Mouse (Mus musculus) gastrocnemius, adult 18-20 months (tissue): ENCODE results near the gene Smim8. TPM values are rescaled to one million over a fixed set of nuclear protein-coding genes. Genes with fewer than 3 reads are reported as not detected.
"Not testable (repeated sequence)": the region's sequence is repeated elsewhere in the genome, so short reads cannot be mapped to it uniquely, and the experiment has no call there.

ENCODE experiments used
- DNase-seq: peaks from one replicate; pipeline ENCODE4 v3.0.0; 2021; ENCODE audit warnings: low spot score
- long read RNA-seq, 2 experiments: library from polyadenylated mRNA; stranded (forward); transcript quantifications; one replicate each; pipeline ENCODE4 v2.0.0; 2021
- total RNA-seq, 2 experiments: library from RNA; stranded (reverse); gene quantifications; 2 replicates each; pipeline ENCODE4 v1.2.3; 2021

Smim8 gene
- 10 to 100 TPM; 25.4 to 29.7 TPM for total RNA-seq
- long read RNA-seq, experiment 1, transcript Smim8-201 (3 exons, 786 nt), result major isoform, 18 of 33 reads
- long read RNA-seq, experiment 1, partial matches to known transcripts, result 12 of 33 reads
- long read RNA-seq, experiment 1, other reads (novel, unspliced or antisense), result 0 of 33 reads
- long read RNA-seq, experiment 2, transcript Smim8-201 (3 exons, 786 nt), result major isoform, 10 of 21 reads
- long read RNA-seq, experiment 2, partial matches to known transcripts, result 9 of 21 reads
- long read RNA-seq, experiment 2, other reads (novel, unspliced or antisense), result 1 of 21 reads

DNA sequence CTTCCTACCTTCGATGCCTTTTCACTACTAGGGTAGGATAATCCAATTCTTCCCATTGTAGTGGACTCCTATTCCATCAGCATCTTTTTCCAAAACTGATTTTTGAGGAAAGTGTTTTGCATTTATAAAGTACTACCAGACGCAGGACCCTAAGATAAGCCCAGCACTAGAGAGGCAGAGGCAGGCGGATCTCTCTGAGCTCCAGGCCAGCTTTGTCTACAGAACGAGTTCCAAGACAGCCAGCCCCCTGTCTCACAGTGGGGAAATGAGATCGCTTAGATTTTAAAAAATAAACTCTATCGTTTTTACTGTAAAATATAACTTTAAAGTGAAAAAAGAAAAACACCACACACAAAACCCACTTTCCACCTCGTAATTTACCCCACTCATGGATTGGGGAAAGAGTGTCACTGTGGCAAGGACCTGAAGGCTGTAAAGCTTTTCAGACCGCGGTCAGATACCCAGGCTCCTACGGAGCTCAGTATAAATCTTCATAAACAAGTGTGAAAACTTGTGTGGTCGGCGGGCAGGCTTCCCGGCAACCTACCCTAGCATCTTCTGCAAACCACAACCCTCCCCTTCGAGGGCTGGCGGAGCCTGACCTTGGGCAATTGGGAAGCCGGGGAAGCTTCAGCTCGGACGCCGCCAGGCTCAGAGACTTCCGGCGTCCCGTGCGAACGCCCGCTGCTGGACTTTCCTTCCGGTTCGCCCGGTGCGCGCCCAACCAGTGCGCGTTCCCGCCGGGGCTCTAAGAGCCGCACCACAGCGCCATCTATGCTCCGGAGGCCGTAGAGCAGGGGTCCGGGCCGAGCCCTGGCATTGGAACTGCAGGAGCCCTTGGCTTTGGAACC, at the start of gene Smim8:
Gene Smim8 (minus strand): TSS at position 747 of the 851 bp plus-strand sequence.
- peak; percentile 90 for DNase-seq

DNA sequence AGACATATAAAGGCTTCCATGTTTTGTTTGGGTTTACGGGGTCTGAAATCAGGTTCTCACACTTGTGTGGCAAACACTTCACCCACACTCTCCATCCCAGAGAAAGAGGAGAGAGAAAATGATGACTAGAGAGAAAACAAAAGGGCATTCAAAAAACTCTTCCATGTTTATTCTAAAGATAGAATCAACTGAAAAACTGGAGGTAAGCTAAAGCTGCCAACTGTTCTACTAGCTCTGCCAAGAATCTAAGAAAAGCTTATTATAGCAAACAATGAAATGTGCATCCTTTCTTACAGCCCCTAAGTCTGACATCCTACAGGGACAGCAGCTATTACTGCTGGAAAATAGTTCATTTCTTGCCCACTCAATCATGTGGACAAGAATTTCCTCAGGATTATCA, 45.7 kb upstream of the Smim8 start:
- no peak for DNase-seq

DNA sequence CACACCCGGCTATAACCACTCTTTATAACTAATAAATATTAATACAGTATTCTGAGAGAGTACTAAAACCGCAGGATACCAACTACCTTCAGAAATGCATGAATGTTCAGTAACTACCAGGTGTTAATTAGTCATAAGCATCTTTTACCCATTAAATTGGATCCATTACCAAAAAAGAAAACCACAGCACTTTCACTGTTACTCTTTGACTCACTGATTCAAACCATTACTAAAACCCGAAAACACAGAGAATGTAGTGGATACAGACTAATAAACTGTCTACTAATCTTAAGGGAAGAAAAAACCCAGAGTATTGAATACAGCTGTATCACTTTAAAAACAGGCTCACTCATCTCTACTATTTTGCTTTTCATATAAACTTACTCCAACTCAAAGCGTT, 41.7 kb upstream of the Smim8 start:
- DNase-seq, result no peak

DNA sequence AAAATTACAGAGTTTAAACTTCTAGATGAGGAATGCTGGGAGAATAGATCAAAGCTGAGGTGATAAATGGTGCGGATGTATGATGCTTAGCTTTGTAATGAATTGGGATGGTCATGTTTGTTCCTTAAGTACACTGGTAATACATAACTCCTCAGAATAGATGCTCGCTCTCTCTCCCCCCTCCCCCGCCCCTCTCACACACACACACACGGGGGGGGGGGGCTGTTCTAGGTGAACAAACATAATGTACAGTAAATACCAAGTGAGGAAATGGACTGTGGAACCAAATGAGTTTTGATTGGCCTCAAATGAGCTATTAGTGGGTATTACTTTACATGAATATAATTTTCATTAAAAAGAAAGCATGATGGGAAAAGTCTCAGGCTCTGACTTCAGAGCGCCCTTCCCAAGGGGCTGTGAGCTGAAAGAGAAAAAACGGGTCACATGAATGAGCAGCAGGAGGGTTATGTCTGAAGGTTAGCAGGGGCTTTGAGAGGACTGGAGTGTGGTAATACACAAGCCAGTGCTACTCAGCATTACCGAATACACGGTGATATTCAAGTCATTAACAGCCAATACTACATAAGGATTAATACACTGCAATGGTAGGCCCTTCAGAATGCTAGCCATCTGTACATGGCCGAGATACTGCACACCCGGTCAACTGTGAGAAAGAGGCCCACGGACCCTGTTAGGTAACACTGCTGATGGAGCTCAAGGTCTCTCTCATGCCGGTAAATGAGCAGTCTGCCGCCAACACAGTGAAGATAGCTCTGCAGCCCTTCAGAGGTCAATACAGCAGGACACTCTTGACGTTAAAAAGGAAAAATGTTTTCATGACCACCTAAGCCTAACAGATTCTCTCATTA, 23.2 kb upstream of the Smim8 start:
- DNase-seq, result no peak

DNA sequence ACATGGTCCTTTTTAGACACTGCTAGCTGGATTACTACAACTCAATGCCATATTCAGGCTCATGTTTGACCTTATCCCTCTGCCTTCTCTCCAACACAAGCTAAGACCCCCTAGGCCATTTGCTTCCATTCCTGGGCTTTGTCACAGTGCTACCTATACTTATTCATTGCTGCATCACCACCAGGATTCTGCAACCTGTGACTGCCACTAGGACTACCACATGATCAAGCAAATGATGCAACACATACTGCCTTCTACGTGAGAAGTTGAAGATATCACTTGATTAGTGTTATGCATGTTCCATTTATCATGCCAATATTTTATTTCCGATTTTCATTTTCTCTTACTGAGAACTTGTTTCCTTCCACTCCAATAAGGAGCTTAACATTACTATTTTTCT, 19.8 kb upstream of the Smim8 start:
- DNase-seq, result no peak

DNA sequence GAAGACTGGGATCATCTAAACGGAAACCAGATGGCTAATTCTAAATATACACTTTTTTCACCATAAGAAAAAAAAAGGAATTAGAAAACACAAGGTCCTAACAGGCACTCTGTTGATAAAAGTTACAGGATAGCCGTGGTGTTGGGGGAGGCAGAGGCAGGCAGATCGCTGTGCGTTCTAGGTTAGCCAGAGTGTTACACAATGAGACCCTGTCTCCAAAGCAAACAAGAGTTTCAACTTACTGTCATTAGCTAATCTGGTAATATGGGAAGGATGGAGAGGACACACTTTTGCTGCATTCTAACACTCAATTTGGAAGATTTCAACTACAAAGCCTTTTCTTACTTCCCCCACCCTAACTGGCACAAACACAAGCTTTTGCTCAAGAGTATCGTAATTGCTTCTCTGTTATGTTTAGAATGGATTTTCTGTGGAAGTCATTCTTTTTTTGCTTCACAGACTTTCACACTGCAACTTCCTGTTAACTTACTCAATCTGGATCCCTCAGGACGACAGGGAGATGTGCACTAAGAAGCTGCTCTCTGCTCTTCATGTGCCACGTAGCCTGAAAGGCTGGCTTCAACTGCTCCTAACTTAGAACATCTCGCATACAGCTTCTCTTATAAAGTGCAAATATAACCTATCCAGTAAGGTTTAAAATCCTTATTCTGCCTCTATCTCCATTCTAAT, 19.2 kb upstream of the Smim8 start:
- DNase-seq, result no peak

DNA sequence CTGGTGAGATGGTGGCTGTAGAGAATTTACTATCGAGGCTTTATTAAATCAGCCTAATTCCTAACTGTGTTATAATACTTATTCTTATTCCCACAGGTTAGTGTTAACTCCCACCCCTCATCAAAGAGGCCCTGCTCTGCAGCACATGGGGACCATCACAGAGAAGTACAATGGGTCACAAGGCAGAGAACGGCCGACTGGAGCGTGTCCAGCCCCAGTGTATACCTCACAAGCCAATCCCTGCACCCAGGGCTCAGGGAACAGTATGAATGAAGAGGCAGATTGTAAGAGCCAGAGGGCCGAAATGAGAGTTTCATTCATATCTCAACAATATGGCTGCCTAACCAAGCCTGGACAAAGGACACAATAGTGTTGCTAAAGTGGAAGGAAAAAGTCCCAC, 18.1 kb upstream of the Smim8 start:
- DNase-seq, result no peak

DNA sequence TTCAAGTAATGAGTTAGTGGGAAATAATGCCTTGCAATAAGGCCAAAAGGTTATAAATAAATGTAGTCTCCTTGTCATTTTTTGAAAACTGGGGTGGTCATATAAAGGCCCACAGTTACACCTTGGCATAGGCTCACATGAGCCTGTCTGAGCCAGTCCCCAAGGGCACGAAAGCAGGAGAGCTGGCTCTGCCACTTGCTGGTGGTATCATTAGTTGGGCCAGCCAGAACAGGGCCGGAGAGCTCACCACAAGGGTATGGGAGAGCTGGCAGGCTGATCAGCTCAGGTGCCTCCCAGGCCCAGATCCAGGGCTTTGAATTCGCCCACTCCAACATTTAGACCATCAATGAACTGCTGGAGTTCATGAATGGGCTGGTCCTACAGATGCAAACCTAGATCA, 8.3 kb upstream of the Smim8 start:
- DNase-seq, result no peak

DNA sequence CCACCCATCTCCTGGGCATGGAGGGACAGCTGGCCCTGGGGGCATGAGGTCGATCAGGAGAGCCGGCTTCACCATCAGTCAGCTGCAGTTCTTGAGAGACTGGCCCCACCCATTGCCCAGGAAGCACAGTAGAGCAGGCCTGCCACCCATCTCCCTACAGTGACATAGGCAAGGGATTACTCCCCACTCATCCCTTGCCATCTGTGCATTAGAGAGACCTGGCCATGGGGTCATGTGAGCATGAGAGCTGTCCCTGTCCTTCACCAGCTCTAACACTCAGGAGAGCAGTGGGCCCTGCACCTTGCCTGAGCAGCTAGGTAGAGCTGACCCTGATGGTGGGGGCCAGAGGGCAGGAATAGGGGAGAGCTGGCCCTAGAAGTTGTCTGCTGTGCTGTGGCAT, 7.4 kb upstream of the Smim8 start:
- DNase-seq, result no peak

DNA sequence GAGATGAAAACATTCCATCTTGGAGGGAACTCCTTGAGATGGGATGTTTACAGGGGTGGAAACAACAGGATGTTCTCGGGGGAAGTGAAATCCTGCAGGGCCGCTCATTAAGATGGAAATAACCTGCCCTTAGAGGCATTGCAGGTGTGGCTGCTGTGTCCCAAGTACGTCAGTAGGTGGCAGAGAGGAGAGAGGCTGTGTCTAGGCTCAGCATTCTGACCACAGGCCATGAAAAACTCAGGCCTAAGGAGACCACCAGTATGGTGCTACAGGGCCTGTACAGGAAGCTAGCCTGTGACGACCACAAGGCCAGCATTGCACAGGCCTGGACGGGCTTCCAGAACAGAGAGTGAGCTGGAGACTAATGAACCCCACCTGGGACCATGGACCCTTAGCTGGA, 6.6 kb upstream of the Smim8 start:
- DNase-seq, result no peak

DNA sequence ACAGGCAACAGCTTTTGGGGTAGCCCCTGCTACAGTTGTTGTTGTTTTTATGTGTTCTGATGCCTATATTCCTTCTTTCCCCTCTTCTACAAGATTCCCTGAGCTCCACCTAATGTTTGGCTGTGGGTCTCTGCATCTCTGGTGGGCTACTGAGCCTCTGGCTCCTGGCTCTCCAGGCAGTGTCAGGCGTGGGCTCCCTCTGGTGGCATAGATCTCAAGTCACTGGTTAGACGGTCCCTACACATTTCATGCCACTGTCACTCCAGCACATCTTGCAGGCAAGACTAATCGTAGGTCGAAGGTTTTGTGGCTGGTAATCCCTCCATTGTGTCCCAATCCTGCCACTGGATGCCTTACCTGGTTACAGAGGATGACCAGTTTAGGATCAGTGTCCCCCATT, 4.5 kb upstream of the Smim8 start:
- no peak for DNase-seq

DNA sequence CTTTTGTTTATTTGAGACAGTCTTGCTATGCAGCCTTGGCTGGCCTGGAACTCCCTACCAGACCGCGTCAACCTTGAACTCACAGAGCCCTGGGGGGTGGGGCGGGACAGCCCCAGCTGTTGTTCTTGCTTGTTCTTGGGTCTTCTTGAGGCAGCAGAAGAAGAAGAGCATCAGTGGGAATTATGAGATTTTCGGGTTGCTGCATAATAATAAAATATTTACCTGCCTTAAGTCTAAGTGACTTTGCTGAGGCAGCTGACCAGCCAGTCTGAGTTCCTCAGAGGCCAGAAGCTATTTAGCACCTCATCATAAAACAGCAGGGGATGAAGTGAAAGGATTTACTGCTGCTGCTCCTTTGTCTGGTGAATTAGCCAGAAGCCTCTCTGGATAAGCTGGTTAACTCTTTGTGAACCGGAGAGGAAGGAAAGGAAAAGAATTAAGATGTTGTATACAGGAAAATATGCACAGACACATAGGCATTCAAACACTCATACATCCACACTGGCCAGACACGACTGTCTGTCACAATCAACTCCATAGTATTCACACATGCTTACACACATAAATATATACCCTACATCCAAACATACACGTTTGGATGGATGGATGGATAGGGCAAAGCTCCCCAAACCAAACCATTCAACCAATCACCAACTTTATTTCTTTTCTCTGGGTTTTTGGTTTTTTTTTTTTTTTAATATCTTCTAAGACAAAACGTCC, 6.4 kb downstream of the Smim8 start:
- no peak for DNase-seq

DNA sequence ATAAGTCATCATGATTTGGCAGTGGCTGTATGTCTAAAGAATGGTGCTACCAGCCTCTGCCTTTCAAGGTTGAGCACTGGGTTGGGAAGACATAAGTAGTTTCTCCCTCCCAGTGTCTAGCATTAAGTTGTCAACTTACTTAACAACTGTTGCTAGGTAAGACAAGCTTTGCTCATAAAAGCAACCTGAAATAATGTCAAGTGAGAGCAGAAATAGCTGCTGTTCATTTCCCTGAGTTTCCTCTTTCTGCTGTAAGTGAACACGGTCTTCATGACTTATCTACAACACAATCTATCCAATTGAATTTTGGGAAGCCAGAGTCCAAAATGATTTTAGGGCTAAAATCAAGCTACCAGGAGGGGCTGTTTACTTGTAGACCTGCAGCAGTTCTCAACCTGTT, 22.1 kb downstream of the Smim8 start, which contains the start of gene Gm136:
Gene Gm136 (minus strand): TSS at position 101 of the 400 bp plus-strand sequence.
- no peak for DNase-seq

DNA sequence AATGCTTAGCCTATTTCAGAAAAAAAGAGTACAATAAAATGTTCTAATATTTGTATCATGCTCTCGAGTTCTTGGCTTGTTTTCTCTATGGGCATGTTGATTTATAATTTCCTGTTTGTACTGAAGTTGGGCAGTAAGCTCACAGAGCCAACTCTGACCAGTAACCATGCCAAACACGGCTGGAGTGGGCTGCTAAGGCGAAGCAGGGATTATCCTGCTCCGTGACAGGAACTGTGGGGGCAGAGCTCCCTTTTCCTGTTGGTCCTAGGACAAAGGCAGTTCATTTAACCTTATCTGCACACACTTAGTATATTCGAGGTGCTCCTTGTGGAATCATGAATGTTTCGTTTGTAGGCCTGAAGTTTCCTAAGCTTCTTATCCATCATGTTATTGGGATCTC, 29.0 kb downstream of the Smim8 start:
- DNase-seq, result no peak

DNA sequence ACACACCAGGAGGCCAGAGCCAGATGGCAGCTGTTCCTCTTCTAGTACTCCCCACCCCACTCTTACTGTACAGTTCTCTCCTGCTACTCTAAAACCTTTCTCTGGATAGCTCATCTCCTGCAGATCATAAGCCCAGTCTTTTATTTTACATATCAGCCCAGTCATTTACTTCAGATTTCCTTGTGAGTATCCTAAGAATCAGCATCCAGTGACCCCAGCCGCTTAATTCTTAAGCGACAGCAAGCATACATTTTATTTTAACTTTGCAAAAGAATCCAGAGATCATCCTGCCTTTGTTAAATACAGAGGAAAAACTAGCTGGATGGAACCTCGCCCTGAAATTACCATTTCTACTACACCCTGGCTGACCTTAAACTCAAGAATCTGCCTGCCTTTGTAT, 43.8 kb downstream of the Smim8 start:
- DNase-seq, result no peak

DNA sequence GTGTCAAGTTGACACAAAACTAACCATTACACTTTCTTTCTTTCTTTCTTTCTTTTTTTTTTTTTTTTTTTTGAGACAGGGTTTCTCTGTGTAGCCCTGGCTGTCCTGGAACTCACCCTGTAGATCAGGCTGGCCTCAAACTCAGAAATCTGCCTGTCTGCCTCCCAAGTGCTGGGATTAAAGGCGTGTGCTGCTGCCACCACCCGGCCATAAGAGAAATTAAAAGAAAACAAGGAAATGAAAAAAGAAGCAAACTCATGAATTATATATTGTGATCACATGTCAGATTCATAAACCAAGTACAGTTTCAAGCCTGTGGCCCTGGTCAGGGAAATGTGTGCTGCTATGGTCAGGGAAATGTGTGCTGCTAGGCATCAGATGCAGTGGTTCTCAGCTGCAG, 44.8 kb downstream of the Smim8 start:
- DNase-seq, result not testable (repeated sequence)

DNA sequence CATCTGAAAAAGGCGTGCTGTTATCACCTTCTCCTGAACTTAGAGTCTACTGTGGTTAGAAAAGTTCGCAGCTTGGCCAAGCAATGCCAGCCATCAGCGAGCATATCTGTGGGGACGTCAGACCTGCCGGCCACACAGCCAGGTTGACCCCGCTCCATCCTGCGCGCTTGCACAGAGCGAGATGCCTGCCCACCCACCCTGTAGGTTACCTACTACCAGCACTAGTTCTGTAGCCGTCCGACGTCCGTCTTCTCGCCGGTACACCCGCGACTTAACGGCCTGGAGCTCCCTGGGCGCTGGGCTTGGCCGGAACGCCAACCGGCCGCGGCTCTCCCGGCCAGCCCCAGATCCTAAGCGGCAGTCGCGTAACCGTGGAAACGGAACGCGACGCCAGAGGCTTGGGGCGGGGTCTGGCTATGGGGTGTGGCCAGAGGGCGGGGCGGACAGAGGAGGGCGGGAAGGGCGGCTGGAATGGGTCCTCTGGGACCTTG, 48.3 kb downstream of the Smim8 start, which contains the start of gene Cfap206:
Gene Cfap206 (minus strand): TSS at position 356 of the 491 bp plus-strand sequence.
- peak; percentile 20 for DNase-seq

DNA sequence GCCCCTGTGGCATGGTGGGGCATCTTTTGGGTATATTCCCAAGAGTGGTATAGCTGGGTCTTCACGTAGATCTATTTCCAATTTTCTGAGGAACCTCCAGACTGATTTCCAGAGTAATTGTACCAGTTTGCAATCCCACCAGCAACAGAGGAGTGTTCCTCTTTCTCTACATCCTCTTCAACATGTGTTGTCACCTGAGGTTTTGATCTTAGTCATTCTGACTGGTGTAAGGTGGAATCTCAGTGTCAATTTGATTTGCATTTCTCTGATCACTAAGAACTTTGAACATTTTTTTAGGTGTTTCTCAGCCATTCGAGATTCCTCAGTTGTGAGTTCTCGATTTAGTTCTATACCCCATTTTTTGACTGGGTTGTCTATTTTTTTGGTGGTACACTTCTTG, 52.5 kb downstream of the Smim8 start:
- not testable (repeated sequence) for DNase-seq

DNA sequence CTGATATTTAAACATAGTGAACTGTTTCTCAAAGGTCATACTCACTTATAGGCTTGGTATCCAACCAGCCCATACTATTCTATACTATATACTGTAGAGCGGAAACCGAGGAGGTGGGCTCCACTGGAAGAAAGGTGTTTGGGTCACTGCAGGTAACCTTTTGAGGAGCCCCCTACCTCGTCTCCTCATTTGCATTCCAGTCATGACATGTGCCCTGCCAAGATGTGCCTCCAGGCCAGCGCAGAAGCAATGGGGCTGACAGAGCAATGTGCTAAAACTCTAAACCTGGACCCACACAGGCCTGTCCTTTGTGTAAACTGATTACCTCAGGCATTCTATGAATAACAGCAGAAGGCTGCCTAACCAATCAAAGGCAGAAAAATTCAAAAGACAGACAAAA, 53.9 kb downstream of the Smim8 start:
- no peak for DNase-seq

DNA sequence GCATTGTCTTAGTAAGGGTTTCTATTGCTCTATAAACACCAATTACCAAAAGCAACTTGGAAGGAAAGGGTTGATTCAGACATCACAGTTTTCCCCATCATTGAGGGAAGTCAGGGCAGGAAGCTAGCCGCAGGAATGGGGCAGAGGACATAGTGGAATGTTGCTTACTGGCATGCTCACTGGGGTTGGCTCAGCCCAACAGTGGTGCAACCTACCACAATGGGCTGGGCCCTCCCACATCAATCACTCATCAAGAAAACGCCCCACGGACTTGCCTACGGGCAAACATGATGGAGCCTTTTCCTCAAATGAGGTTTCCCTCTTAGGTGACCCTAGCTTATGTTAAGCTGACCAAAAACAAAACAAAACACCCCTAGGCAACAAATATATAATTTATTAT, 55.0 kb downstream of the Smim8 start:
- no peak for DNase-seq
